Mouse (Mus musculus) urinary bladder, postnatal 10 days (tissue): Measurements from ENCODE around the gene Gjb5.

Experiments
- DNase-seq: peaks from one replicate; pipeline ENCODE4 v3.0.0; 2022; ENCODE audit warnings: low spot score

Gene Gjb5

DNA sequence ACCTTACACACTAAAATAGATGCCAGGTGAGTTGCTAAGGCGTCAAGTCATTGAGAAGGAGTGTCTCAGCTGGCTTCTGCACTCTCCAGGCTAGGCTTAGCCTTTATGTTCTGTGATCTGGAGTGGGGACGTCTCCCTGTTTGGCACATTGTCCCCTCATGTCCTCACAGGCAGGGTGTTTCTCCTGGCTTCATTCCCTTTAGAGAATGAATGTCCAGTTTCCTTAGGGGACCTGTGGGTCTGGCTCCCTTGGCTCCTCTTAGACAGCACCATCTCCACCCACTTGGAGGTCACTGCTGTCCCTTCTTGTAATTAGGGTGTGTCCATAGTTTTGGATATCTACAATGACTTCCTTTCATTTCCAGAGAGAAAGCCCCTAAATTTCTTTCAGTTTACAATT is 51.1 kb downstream of the Gjb5 start:
- DNase-seq, result no peak
